Mouse (Mus musculus): ENCODE data around the gene Sash3. TPM values are rescaled to one million over a fixed set of nuclear protein-coding genes. Genes with fewer than 3 reads are reported as not detected.

Gene Sash3
- polyA plus RNA-seq, 1 experiment, result not detected

DNA sequence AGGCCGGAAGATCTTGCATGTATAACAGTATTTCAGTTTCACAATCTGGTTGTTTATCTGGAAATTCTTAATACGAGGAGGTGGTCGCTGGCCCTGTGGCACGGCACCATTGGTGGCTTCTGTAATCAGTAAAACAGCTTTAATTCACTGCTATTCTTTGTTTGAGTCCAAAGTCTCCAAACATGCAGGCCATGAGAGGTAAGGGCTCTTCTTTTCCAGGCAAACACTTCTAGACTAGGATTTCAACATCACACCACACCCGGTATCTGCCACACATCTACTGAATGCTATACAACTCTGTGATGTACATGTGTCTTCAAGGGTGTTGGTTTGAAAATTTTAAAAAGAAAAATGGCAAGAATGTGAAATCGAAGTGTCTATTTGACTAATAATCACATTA, 45.0 kb downstream of the Sash3 start:
- Histone ChIP-seq H3K4me3 (ENCODE audit: insufficient read depth, low read depth, low read length) (no peak overlapping the region), H3K4me1 (ENCODE audit: control insufficient read depth, insufficient read depth, low read length) (no peaks in the 10 kb centered on the region), H3K27ac (ENCODE audit: insufficient read depth, low read depth, low read length) (no peak overlapping the region)
- 89% methylated on average over 6 of the region's 6 CpGs for WGBS
- TF ChIP-seq CTCF (IDR thresholded peaks at IDR 0.05; ENCODE audit: insufficient read depth, low read depth, low read length), result no peak
- no peak for TF ChIP-seq POLR2A (IDR thresholded peaks at IDR 0.05; ENCODE audit: insufficient read depth, low read depth, low read length)

DNA sequence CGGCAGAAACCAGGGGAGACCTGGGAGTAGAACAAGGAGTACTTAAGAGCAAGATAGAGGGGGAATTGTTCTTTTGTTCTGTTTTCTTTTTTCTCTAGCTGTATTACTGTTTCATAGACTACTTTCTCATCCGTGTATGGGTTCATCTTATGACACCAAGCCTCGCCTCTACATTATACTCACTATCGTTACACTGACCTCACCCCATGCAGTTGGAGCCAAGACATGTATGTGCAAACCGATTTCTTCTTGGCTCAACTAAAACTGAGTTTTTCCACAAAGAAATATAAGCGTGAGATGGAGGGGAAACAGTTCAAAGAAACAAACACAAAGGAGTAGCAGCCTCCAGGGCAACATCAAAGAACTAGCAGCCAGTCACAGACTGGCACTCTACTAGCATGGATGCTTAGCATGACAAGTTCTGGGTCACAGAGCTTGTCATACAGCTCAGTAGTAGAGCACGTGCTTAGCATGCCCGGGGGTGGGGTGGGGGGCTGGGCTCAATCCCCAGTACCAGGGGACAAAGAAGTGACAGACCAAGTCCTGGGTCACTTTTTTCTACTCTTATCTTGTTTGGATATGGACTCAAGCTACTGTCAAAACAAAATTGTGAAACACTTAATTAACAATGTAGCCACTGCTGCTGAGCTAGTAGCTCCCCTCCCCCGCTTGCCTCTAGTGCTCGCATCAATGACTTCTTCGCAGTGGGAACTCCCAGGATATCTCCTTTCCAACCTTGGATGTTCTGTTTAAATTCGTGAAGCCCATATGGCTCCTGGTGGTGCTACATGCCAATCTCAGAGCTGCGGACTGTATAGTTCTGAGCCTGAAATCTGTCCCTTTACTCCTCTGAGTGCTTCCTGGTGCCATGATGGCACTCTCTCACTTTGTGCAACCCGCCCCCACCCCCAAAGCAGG, 47.3 kb downstream of the Sash3 start:
- Histone ChIP-seq H3K27ac (ENCODE audit: insufficient read depth, low read depth, low read length) (no peak overlapping the region), H3K4me3 (ENCODE audit: insufficient read depth, low read depth, low read length) (no peak overlapping the region), H3K4me1 (ENCODE audit: control insufficient read depth, insufficient read depth, low read length) (no peaks in the 10 kb centered on the region)
- no peak for TF ChIP-seq CTCF (IDR thresholded peaks at IDR 0.05; ENCODE audit: insufficient read depth, low read depth, low read length)
- no peak for TF ChIP-seq POLR2A (IDR thresholded peaks at IDR 0.05; ENCODE audit: insufficient read depth, low read depth, low read length)
- 70% methylated on average over 14 of the region's 14 CpGs for WGBS

DNA sequence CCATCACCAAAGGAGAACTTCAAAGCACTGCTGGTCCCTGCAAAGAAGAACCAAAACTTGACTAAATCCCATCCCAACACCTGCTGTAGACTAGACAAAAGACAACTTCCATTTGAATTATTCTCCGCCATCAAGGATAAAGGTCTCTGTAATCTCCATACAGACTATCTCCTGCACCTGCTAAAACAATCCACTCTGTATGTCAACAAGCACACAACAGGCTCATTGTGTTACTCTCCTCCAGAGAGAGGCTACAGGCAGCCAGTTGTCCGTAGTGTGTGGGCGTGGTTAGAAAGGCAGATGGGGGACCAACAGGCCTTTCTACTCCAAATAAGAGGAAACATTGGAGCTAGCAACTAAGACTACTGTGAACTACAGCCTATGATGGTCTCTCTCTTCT, 51.6 kb downstream of the Sash3 start:
- Histone ChIP-seq H3K4me3 (ENCODE audit: insufficient read depth, low read depth, low read length) (no peak overlapping the region), H3K27ac (ENCODE audit: insufficient read depth, low read depth, low read length) (no peak overlapping the region), H3K4me1 (ENCODE audit: control insufficient read depth, insufficient read depth, low read length) (no peaks in the 10 kb centered on the region)
- 77% methylated on average over 3 of the region's 3 CpGs for WGBS
- TF ChIP-seq POLR2A (IDR thresholded peaks at IDR 0.05; ENCODE audit: insufficient read depth, low read depth, low read length), result no peak
- TF ChIP-seq CTCF (IDR thresholded peaks at IDR 0.05; ENCODE audit: insufficient read depth, low read depth, low read length), result no peak

DNA sequence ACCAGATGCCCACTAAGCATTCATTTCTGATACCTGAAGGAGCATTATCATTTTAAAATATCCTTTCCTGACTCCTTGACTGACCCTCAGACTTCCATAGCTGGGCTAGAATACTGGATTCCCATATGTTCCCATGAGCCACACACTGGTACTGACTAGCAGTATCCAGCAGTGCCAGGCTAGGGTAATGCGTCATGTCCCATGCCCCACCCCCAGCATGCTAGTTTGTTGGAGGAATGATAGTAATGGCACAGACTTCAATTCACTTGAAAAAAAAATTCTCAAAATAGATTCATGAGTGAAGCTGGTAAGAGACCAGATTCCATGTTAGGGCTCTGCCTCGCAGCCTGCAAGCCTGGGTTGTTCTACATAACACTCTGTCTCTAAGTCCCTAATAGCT, 52.8 kb downstream of the Sash3 start:
- Histone ChIP-seq H3K4me1 (ENCODE audit: control insufficient read depth, insufficient read depth, low read length) (peaks cover 2% of the 10 kb centered on the region; the same call in 1 of the 2 replicates), H3K4me3 (ENCODE audit: insufficient read depth, low read depth, low read length) (no peak overlapping the region), H3K27ac (ENCODE audit: insufficient read depth, low read depth, low read length) (no peak overlapping the region)
- TF ChIP-seq POLR2A (IDR thresholded peaks at IDR 0.05; ENCODE audit: insufficient read depth, low read depth, low read length), result no peak
- TF ChIP-seq CTCF (IDR thresholded peaks at IDR 0.05; ENCODE audit: insufficient read depth, low read depth, low read length), result no peak
- 72% methylated on average over 2 of the region's 2 CpGs for WGBS

DNA sequence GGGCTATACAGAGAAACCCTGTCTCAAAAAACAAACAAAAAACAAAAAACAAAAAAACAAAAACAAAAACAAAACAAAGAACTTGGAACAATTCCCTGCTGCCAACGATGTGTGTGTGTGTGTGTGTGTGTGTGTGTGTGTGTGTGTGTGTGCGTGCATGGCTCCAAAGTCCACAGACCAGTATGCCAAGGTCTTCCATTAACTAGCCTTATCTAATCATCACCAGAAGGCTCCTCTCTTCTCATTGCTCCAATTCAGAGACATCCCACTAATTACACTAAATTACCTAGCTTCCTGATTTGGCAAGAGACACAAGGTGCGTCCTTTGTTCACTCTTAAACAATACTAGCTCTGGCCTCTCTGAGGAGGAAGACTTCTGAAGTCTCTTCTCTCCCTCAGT, 54.5 kb downstream of the Sash3 start:
- no peak overlapping the region for H3K4me3 ChIP-seq (ENCODE audit: insufficient read depth, low read depth, low read length)
- H3K4me1 ChIP-seq (ENCODE audit: control insufficient read depth, insufficient read depth, low read length), result peaks cover 4% of the 10 kb centered on the region; the same call in 1 of the 2 replicates
- 72% methylated on average over 3 of the region's 3 CpGs for WGBS
- H3K27ac ChIP-seq (ENCODE audit: insufficient read depth, low read depth, low read length), result no peak overlapping the region
- TF ChIP-seq CTCF (IDR thresholded peaks at IDR 0.05; ENCODE audit: insufficient read depth, low read depth, low read length) (no peak), POLR2A (IDR thresholded peaks at IDR 0.05; ENCODE audit: insufficient read depth, low read depth, low read length) (no peak)

DNA sequence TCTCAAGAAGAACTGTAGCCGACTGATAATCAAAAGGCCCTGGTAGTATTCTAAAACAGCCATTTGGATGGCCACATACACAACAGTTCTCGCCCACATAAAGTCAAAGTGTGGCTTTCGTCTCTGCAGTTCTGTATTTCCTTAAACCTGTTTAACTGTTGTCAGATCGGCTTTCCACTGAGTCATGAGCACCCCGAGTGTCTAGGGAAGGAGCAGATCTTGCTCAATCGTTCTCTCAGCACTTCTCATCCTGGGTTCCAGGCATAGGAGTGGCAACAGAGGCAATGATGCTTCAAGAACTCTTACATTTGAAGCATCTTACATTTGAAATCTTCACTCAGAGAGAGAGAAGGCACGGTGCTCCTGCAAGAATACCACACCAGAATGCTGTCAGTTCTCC, 55.7 kb downstream of the Sash3 start:
- Histone ChIP-seq H3K4me3 (ENCODE audit: insufficient read depth, low read depth, low read length) (no peak overlapping the region), H3K27ac (ENCODE audit: insufficient read depth, low read depth, low read length) (no peak overlapping the region), H3K4me1 (ENCODE audit: control insufficient read depth, insufficient read depth, low read length) (peaks cover 4% of the 10 kb centered on the region; the same call in 1 of the 2 replicates)
- 68% methylated on average over 7 of the region's 7 CpGs for WGBS
- no peak for TF ChIP-seq CTCF (IDR thresholded peaks at IDR 0.05; ENCODE audit: insufficient read depth, low read depth, low read length)
- no peak for TF ChIP-seq POLR2A (IDR thresholded peaks at IDR 0.05; ENCODE audit: insufficient read depth, low read depth, low read length)

DNA sequence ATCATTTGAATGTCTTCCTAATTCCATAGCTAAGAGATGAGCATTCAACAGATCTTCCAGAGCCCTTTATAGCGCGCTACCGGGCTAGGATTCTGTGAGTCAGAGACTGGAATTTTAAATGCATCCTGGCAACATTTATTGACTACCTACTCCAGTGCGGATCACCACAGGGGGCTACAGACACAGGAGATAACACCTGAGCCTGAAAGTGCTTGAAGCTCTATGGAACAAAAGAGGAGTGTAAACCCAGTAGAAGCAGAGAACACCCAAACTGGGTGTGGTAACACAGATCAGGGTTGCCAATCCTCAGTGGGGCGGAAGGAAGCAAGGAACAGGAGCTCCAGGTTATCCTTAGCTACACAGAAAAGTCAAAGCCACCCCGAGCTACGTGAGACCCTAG, 56.2 kb downstream of the Sash3 start:
- H3K4me3 ChIP-seq (ENCODE audit: insufficient read depth, low read depth, low read length), result no peak overlapping the region
- WGBS, result 74% methylated on average over 7 of the region's 7 CpGs
- H3K27ac ChIP-seq (ENCODE audit: insufficient read depth, low read depth, low read length), result no peak overlapping the region
- no peak for TF ChIP-seq POLR2A (IDR thresholded peaks at IDR 0.05; ENCODE audit: insufficient read depth, low read depth, low read length)
- TF ChIP-seq CTCF (IDR thresholded peaks at IDR 0.05; ENCODE audit: insufficient read depth, low read depth, low read length), result no peak
- H3K4me1 ChIP-seq (ENCODE audit: control insufficient read depth, insufficient read depth, low read length), result peaks cover 4% of the 10 kb centered on the region; the same call in 1 of the 2 replicates

DNA sequence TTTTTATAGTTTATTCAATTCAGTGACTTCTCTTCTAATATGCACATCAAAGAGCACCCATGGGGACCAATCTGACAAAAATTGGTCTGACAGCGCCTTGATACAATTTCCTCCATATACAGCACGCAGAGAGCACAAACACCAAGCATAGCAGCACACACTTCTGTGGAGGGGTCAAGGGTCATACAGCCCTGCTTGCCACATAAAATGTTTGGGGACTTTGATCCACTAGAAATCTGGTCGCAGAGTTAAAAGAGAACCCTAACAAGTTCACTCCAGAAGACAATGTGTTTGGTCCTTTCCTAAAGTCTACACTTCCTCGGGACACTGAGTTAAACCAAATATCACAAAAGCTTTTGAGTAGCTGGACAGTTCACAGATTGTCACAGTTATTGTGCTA, 56.8 kb downstream of the Sash3 start:
- WGBS, result 80% methylated on average over 4 of the region's 4 CpGs
- Histone ChIP-seq H3K4me3 (ENCODE audit: insufficient read depth, low read depth, low read length) (no peak overlapping the region), H3K4me1 (ENCODE audit: control insufficient read depth, insufficient read depth, low read length) (peaks cover 4% of the 10 kb centered on the region; the same call in 1 of the 2 replicates), H3K27ac (ENCODE audit: insufficient read depth, low read depth, low read length) (no peak overlapping the region)
- TF ChIP-seq CTCF (IDR thresholded peaks at IDR 0.05; ENCODE audit: insufficient read depth, low read depth, low read length) (no peak), POLR2A (IDR thresholded peaks at IDR 0.05; ENCODE audit: insufficient read depth, low read depth, low read length) (no peak)

DNA sequence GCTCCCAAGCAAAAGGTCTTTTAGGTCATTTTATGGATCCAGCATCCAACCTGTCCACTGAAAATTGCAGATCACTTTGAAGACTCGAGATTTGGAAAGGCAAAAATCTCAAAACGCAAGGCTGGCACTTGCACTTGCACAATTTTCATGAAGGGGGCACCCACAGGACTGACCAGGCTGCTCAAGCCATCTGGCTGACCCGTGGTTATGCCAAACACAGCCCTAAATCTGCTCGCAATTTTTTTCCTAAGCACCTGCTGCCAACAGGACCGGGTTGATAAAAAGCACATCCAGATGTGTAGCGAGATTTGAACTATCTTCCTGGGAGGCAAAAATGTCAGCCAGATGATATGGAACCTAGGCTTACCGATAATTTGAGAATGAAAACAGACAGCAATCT, 57.5 kb downstream of the Sash3 start:
- Histone ChIP-seq H3K4me1 (ENCODE audit: control insufficient read depth, insufficient read depth, low read length) (peaks cover 4% of the 10 kb centered on the region; the same call in 1 of the 2 replicates), H3K27ac (ENCODE audit: insufficient read depth, low read depth, low read length) (no peak overlapping the region), H3K4me3 (ENCODE audit: insufficient read depth, low read depth, low read length) (no peak overlapping the region)
- 84% methylated on average over 7 of the region's 7 CpGs for WGBS
- TF ChIP-seq POLR2A (IDR thresholded peaks at IDR 0.05; ENCODE audit: insufficient read depth, low read depth, low read length), result no peak
- TF ChIP-seq CTCF (IDR thresholded peaks at IDR 0.05; ENCODE audit: insufficient read depth, low read depth, low read length), result no peak
